Mouse (Mus musculus) T-helper 2 cell (primary cell): ENCODE results near the gene Abr.

ENCODE experiments used
- in situ Hi-C: fragments of 300-600 bp; cut with MboI, MseI; formaldehyde crosslinking; loops from one replicate; pipeline ENCODE4 v1.15.1; 2025; ENCODE audit warnings: high pct_unique_total_duplicates

Gene Abr

DNA sequence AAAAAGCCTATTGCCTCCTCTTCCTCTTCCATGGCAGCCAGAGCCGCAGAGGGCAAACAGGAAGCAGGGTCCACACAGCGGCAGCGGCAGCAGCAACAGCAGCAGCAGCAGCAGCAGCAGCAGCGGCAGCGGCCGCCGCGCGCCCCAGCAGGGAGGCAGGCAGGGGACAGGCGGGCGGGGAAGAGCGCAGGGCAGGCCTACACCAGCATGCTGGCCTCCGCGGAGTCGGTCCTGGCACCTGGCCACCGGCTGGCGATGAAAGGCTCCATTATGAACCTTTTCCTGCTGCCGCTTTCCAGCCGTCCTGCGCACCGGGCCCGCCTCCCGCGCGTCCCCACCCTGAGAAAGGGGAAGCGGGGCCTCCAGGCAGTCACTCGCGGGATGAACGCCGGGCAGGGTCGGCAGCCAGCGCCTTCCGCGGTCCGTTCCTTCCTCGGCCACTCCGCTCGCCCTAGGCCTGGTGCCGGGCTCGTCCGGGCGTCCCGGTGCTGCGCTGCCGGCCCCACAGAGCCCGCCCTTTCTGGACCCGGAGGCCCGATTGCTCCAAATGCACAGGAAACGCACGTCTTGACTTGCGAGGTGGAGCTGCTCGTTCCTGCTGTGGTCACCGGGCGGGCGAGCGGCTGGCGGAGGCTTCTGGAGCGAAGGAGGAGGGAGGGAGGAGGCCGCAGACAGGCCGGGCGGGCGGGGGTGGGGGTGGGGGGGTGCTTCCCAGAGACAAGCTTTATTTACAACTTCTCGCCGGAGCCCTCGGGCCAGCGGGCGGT lies 127.6 kb downstream of the Abr start:
- in situ Hi-C loops, result no loop called here

DNA sequence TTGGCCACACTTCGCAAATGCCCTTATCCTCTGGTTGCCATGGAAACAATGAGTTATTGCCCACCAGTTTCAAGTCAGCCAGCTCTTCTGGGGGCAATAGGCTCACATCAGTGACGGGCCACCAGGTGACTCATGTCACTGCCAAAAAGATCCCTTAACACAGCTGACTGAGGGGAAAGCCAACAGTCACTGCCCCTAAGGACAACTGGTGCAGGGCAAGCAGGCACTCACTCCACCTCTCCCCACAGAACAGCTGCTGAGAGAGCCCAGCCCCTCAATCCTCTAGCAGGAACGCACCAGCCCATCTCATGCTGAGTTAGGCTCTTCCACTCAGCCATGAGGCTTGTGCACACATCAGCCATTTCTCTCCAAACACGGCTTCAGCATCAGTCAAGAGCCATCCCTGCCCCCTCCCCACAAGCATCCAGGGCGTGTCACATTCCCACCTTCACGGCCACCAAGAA lies 128.3 kb downstream of the Abr start:
- in situ Hi-C loops, result no loop called here

DNA sequence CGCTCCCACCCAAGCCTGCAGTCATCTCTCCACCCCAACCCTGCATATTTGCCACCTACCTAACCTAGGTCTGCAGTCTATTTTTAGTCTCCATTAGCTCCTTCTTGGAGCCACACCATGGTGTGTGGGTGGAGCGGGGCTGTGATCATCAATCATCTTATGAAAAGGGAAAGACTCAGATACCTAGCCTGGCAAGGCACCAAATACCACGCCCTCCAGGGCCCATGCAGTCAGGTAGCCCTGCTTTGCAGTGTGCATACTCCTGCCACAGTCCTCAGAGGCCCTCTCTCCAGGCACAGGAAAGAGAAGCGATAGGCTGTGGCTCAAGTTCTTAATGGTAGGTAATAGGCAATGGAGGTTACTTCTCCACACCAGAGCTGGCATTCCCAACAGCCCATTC lies 128.9 kb downstream of the Abr start:
- in situ Hi-C loops, result no loop called here

DNA sequence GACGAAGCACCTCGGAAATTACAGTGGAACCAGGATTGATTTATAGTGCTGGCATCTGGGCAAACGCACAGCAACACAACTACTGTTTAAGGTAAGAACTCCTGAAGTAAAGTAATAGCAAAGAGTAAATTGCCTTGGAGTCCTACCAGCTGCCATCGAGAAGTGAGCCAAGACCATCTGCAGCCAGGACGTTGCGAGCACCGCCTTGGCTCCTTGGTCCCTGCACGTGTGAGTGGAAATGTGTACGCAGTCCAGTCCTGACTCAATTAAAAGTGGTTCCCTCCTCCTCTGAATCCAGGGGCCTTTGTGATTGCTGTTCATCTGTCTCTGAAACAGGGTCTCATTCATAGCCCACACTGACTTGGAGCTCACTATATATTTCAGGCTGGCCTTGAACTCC lies 130.3 kb downstream of the Abr start:
- in situ Hi-C loops, result no loop called here

DNA sequence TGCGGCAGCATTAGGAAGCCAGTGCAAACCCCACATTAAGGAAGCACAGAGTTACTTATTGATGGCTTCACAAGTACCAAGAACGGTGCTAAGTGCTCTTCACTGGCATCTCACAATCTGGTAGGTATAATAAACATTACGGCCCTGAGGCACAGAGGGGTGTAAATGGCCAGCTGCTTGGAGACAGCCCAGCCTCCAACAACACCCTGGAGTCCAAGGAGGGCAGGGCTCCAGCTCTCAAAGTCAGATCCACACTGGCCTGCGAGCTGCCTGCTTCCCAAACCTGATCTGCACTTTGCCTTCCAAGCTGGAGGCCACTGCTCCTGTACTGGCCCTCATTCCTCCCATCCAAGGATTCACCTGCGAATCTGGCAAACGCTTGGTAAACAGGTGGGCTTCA lies 132.7 kb downstream of the Abr start:
- in situ Hi-C loops, result loop anchor here (10.0 kb wide), 1 partner anchor 895 kb away; no protein-coding TSS in a partner anchor

DNA sequence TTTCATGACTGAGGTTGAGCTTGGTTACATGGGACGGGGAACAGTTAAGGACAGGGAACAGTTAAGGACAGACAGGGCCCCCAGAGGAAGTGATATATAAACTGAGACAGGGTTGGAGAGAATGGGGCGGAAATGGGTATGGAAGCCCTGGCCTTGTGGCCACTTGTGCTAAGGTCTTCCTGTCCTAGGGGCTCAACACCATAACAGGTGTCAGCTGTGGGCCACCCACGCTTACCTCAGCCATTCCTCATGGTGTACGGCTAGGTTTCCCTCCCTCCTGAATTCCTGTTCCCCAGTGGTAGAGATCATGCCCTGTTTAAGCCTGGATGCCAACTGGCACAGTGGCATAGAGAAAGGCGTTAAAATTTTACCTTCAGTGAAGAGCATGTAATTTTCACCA lies 135.1 kb downstream of the Abr start:
- in situ Hi-C loops, result loop anchor here (10.0 kb wide), 1 partner anchor 898 kb away; no protein-coding TSS in a partner anchor

DNA sequence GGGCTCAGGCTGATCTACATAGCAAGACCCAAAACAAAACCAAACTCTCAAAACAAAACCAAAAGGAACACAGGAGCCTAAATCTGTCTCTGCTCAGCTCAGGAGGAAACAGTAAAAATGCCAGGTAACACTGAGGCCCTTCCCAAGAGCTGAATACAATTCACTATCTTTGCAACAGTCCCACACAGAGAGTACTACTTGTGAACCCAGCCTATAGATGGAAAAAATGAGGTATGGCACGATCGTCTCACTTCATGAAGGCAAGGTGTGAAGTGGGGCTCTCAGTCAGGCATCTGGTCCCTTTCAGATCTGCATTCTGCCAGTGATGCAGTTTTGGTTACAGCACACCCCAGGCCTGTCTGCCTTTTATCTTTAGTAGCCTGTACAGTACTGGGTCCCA lies 138.1 kb downstream of the Abr start:
- in situ Hi-C loops, result loop anchor here (5.0 to 10.0 kb wide), 2 partner anchors 887 to 901 kb away; no protein-coding TSS in a partner anchor

DNA sequence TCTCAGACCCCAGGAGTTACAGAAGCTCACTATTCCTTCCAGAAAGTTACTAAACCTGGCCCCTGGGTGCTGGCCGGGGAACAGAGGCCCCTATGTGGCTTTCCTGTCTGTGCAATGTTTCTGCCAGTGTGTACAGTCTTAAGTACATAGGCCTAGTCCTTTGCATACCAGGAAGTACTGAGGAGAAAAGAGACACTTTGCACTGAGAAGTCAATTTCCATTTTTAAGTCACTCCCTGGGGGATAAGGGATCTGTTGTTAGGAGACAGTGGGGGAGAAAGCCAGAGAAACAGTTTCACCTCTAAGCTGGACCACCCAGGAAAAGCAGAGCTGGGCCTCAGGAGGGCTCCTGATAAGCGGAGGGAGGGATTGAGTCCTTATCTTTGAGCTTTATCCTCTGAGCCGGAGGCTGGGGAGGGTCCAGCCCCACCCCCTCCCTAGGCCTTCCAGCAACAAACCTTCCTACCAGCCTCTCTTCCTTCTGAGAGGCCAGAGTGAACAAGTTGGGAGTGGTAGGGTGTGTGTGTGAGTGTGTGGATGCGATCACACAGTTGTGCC lies 138.9 kb downstream of the Abr start:
- in situ Hi-C loops, result loop anchor here (5.0 to 10.0 kb wide), 2 partner anchors 886 to 902 kb away; no protein-coding TSS in a partner anchor

DNA sequence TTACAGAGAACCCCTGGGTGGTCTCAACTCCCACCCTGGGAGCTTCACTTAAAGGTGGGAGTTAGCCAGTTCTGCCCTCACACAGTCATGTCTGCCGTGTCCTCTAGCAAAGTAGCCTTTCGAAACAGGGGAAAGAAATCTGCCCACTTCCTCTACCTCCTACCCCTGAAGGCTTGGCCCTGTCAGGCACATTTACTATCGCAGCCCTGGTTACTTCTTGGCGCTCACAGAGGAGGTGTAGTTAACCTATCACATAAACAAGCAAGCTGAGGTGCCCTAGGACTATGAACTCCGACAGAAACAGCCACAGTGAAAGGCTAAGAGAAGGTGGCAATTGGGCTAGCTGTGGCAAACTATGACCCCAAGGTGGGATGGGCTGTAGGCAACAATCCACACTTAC lies 139.4 kb downstream of the Abr start:
- in situ Hi-C loops, result loop anchor here (5.0 to 10.0 kb wide), 2 partner anchors 885 to 902 kb away; no protein-coding TSS in a partner anchor

DNA sequence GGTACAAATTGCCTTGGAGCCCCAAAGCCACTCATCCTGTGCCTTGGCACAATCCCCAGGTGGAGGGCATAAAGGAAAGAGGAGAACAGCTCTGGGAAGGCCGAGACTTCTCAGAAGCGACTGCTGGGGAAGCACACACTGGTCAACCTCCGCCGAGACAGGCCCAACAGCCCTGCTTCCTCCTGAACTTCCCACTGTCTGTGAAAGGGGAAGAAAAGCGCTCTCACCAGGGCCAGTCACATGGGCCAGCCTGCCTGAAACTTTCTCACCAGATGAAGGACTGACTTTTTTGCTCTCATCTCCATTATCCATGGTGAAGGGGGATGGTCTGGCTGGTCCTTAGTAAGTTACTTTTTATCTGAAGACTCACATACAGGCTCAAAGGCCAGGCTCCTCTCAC lies 139.9 kb downstream of the Abr start:
- in situ Hi-C loops, result loop anchor here (5.0 to 10.0 kb wide), 2 partner anchors 885 to 903 kb away; no protein-coding TSS in a partner anchor

DNA sequence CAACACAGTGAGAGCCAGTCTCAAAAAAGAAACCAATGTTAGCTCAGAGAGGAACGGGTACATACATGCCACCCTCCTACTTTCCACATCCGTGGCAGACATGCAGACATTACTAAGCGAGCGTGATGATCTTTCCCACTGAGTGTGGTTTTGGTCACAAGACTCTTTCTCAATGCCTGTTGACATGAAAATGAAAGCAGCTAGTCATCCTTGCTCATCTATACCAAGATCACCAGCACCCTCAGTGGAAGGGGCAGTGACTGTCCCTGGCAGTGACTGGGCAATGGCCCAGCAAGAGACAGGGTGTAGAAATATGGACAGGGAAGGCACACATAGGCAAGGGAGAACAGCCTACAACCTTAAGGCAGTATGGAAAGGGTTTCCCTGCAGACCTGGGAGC lies 142.4 kb downstream of the Abr start:
- in situ Hi-C loops, result loop anchor here (5.0 to 10.0 kb wide), 3 partner anchors 882 to 1135 kb away; partner anchors contain the start of genes Rpa1 and Smyd4

DNA sequence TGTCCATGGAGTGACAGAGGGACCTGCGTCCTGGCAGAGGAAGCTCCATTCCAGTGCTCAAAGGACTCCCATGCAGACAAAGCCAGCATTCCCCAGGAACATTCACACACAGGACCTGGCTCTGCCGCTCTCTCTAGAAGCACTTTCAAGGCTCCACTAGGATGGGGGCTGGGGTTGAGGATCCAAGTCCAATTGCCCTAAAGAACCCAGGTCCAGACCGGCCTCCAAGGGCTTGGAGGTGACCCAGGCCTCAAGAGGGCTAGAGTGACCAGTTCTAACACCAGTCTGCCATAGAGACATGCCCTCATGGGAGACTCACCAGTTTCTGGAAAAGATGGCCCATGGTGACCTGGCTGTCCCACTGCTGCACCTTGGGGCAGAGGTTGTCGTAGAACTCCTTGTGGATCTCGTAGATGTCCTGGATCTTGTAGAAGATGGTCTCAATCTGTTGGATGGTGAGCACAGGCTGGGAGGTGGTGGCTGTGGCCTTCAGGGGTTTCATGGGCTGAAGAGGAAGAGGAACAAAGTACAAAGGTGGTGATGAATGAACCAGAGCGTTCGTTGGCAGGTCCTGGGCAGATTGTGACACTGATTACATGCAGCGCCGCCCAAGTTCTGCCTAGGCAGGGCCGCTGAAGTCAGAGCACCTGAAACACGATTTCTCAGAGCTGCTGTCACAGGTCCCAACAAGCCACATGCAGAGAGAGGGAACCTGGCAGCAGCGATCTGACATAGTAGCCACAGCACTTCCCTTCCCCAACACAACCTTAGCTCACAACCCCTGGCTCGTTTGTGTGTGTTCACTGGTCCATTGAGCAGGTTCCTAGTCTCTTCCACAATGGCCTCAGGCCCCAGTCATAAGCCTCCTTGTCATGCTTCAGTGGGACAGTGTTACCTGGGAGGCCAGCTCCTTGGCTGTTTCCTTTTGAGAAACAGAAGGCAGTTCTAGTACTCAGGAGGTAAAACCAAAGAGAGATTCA lies 143.1 kb downstream of the Abr start:
- in situ Hi-C loops, result loop anchor here (10.0 kb wide), 1 partner anchor 1134 kb away; the partner anchor contains the start of genes Rpa1 and Smyd4

DNA sequence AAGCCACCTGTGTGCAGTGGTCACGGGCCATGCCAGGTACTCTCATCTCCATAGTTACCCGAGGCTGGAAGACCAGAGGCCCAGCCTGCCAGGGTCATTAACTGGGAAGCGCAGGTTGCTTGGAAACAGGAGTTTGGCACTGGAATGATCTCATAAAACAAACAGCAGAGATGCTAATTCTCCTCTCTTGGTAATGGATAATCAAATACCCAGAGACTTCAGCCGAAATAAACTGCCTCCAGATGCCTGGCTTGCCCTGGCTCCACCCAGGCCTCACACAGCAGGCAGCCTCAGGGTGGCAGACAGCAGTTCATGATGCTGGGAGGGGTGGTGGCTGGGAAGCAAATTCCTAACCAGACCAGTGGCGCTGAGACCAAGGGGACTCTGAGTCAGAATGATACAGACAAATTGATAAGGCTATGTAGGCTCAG lies 145.0 kb downstream of the Abr start:
- in situ Hi-C loops, result loop anchor here (10.0 kb wide), 1 partner anchor 1132 kb away; the partner anchor contains the start of genes Rpa1 and Smyd4

DNA sequence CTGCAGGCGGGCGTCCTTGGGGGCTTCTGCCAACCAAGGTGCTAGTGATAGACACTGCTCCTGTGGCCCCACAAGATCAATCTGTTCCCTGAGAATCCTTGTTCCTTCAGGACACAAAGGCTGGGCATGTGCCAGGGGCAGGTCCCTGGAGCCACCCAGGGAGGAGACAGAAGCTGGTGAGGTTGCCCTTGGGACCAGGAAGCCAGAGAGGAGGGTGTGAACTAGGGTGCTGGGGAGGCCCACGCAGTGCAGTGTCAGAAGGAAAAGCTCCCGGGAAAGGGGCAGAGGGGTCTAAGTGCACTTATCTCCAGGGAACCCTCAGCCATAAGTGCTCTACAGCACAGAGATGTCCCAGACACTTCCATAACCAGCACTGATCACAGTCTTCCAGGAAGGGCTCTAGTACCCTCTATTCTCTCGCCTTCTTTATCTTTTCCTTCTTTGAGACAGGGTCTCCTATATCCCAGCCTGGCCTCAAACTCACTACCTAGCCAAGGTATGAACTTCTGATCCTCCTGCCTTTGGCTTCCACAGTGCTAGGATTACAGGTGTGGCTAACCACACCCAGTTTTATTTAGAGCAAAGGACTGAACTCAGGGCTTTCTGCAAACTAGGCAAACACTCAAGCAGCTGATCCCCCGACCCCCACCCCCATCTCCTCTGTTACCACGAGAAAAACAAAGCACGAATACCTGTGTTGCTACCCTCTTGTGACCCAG lies 145.6 kb downstream of the Abr start:
- in situ Hi-C loops, result loop anchor here (10.0 kb wide), 1 partner anchor 1132 kb away; the partner anchor contains the start of genes Rpa1 and Smyd4

DNA sequence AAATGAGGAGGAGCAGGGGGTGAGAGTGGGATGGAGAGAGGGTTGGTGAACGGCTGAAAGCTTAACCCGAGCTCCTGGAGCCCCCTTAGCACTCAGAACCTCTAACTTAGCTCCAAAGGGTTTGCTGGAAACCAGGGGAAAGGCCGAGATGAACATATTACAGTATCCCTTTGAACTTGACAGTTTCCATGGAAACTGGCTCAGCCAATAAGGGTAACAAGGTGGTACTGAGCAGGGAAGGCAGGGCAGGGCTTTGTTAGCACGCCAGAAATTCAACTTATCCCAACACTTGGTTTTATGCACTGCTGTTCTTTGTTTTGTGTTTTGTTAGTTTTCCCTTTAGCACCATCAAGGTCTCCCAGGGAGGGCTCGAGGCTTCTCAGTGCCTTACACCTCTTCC lies 149.5 kb downstream of the Abr start:
- in situ Hi-C loops, result loop anchor here (10.0 kb wide), 1 partner anchor 1128 kb away; the partner anchor contains the start of genes Rpa1 and Smyd4

DNA sequence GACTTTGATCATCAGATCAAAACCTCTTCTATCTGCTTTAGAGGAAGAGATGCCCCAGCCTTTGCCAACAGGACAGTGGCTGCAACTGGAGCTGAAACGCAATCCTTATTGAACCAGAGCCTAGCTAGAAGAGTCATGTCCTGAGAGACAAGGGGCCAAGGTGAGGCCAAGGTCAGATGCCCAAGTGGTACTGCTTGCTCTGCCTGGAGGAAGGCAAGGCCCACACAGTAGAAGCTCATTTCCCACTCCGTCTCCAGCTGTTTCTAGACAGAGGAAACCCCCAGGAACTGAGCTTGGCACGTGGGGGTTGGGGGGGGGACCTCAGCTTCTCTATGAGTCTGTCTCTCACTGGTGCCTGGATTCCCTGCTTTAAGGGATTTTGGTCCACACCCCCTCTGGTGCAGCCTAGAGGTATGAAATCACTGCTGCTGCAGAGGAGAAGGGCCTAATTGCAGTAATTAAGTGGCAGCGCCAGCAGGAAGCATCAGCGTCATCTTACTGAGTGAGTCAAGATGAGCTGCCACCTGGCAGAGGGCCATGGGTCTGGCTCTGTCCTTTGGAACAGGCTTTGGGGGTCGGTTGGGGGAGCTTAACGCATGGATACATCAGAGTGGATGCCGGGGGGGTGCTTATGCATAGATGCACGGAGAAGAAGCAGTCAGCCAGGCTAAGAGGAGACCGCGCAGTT lies 152.7 kb downstream of the Abr start:
- in situ Hi-C loops, result no loop called here

DNA sequence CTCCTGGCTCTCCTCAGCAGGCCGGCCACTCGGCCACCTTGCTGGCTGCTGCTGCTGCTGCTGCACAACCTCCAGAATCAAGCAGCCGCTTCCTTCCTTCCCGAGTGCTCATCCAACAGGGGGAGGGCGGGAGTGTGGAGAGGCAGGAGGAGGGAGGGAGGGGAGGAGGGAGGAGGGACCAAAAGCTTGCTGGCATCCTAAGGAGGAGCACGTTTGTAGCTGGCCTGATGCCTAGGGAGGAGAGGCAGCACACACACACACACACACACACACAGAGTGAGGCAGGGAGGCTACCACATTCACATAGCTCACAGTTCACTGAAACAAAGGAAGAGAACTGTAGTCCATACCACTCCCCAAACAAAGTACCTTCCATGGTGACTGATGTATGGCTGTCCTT lies 153.8 kb downstream of the Abr start:
- in situ Hi-C loops, result no loop called here

DNA sequence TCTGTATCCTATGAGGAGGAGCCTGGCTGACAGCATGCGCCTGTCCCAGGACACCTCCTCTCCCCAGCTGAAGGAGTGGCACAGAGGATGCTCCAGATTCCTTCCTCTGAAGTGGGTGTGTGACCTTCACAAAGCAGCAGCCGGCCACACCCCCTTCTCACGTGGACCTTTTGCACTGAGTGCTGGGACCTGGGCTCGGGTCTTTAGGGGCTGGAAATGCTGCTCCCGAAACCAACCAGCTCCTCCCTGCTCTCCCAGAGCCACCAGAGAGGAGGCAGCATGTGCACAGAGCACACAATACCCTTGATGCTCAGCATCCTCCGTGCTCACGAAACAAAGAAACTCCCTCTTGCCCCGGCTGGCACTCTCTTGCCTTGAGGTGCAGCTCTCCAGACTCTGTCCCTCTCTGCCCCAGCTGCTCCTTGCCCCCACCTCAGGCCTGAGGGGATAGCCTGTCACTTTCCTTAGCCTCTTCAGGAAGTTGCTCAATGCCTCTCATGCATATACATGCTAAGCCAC lies 154.6 kb downstream of the Abr start:
- in situ Hi-C loops, result no loop called here

DNA sequence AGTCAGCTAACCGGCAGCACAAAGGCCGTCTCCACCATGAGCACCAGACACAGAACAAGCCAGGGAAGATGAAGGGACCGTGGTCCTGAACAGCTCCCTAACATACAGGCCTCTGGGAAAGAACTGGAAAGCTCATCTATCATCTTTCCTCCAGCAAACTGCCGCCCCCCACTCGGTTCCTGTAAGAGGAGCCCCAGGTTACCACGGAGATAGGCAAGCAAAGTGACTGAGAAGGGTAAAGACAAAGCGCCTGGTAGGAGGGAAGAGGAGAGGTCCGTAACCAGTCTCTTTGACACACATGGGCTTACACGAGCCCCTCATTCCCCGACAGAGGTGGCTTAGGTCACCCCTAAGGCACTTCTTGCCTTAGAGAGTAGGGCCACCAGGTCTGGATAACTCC lies 155.0 kb downstream of the Abr start:
- in situ Hi-C loops, result no loop called here

DNA sequence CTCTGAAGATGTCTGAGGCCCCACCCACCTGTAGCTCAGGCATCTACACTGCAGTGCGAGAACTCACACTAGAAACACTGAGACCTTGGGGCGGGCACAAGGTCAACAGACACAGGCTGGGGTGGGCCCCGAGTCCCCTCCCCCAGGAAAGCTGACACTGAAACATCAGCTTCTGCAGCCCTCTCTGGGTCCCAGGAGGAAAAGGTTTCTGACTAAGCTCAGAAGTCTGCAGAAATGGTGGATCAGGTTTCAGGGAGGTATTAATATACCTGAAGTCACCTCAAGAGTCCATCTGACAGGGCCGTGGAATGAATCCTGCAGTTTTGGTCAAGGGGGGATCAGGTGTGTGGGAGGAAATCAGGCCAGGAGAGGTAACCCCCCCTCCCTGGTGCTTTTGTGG lies 156.2 kb downstream of the Abr start:
- in situ Hi-C loops, result no loop called here
